Comparison of ENCODE assay signal across 19 mouse cellular contexts in the genomic region with DNA sequence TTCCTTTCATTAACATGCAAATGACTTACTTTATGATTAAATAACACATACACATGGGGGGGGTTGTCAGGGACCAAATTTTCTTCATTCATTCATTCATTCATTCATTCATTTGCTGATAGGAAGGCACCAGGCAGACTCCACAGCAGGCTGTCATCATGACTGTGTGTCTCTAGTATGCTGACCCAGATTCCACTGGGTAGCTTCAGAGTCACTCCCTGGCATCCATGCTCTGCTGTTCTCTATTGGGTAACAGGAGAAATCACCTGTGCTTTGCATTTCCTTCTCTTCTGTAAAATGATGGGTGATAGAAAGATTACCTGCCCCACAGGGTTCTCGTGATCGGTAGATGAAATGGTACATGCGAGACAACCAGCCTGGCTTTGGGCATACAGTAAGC.
DNase-seq lines count a peak whose midpoint lies in the region; ATAC-seq lines count a peak whose summit lies in the region.
"Had no signal": no experiment of that assay in that cellular context is flagged by ENCODE, and none has a peak within 500 bp of the region (broad histone marks: within the 10 kb centered on the region; RNA-seq: fewer than 3 reads in every experiment).

No protein-coding gene starts in this region.

- ATAC-seq in cerebellum, adult (ENCODE audit: insufficient number of reproducible peaks, low FRiP score, low TSS enrichment), result peak; percentile 69; the same call in 1 of the 2 replicates
- ATAC-seq: activated CD4-positive, CD25-positive, alpha-beta regulatory T cell, adult 4 months; CD4-positive, CD25-positive, alpha-beta regulatory T cell, adult 4 months; forebrain, embryonic 13.5 days; forebrain, embryonic 15.5 days; forebrain, postnatal 0 days; Patski had no signal

- DNase-seq in cerebellum, postnatal 10 days, result no peak
- peak; percentile 40 to 52 for DNase-seq in cerebellum, postnatal 14 days
- DNase-seq in cerebellum, adult 9-10 months, result no peak
- peak; percentile 56 for DNase-seq in brain, adult 2 months (ENCODE audit: low read depth, low spot score)
- DNase-seq: adrenal gland, adult 8-10 months; adrenal gland, postnatal 14 days; adrenal gland, postnatal 36 days; B cell, adult 2 months; cerebellum, adult 11-12 months; cerebellum, adult 9-11 months; cerebellum, postnatal 36 days; embryo, embryonic 11 days; forebrain, postnatal 0 days had no signal

Comparison
In these comparisons a context has a peak if more than half of its experiments do, and no peak if none do; other contexts are left out.
1. DNase-seq: peak in cerebellum, postnatal 14 days (2 of 2) and brain, adult 2 months (single experiment); none in cerebellum, postnatal 10 days (0 of 2) and cerebellum, adult 9-10 months (single experiment).